Mouse (Mus musculus) heart, embryonic 12.5 days (tissue): ENCODE results near the gene Fmo1. TPM values are rescaled to one million over a fixed set of nuclear protein-coding genes. Genes with fewer than 3 reads are reported as not detected.

Experiments
- ATAC-seq: fragments of 200-750 bp; cut with Nextera tagmentation; 2 replicates; pipeline ENCODE4 v1.8.0; 2017; ENCODE audit warnings: moderate TSS enrichment, moderate library complexity; ENCODE audit not compliant: insufficient number of reproducible peaks, low FRiP score
- H3K27ac ChIP-seq: fragments of 300-500 bp; sonication (generic); 2 replicates; pipeline ENCODE4 v1.5.1; 2016; ENCODE audit warnings: mild to moderate bottlenecking, moderate library complexity; ENCODE audit not compliant: poor library complexity, severe bottlenecking
- H3K27me3 ChIP-seq: fragments of 300-500 bp; sonication (generic); replicated peaks from 2 replicates; pipeline ENCODE4 v1.6.1; 2016; ENCODE audit warnings: mild to moderate bottlenecking, moderate library complexity
- H3K36me3 ChIP-seq: fragments of 300-500 bp; sonication (generic); 2 replicates; pipeline ENCODE4 v1.6.1; 2016; ENCODE audit warnings: mild to moderate bottlenecking, moderate library complexity
- H3K4me1 ChIP-seq: fragments of 300-500 bp; sonication (generic); replicated peaks from 2 replicates; pipeline ENCODE4 v1.6.1; 2016; ENCODE audit warnings: mild to moderate bottlenecking
- H3K4me2 ChIP-seq: fragments of 300-500 bp; sonication (generic); 2 replicates; pipeline ENCODE4 v1.6.1; 2016; ENCODE audit warnings: mild to moderate bottlenecking, moderate library complexity
- H3K4me3 ChIP-seq: fragments of 300-500 bp; sonication (generic); 2 replicates; pipeline ENCODE4 v1.5.1; 2016; ENCODE audit warnings: mild to moderate bottlenecking
- H3K9ac ChIP-seq: fragments of 300-500 bp; sonication (generic); 2 replicates; pipeline ENCODE4 v1.6.1; 2016; ENCODE audit warnings: mild to moderate bottlenecking, moderate library complexity
- H3K9me3 ChIP-seq: fragments of 300-500 bp; sonication (generic); replicated peaks from 2 replicates; pipeline ENCODE4 v1.6.1; 2016; ENCODE audit warnings: mild to moderate bottlenecking, moderate library complexity
- WGBS: fragments of 180-500 bp; shearing (Covaris S2); methylation state at CpG from one replicate; pipeline ENCODE4 v1.1.7; 2016; 5-methylcytosine and 5-hydroxymethylcytosine counted together
- polyA plus RNA-seq: library from polyadenylated mRNA; unstranded; fragments of >200 nt; fragmentation: Nextera tagmentation; extraction: Ambion mirVana; gene quantifications from 2 replicates; pipeline ENCODE4 v1.2.1, GENCODE M21; 2016

Fmo1 gene
- polyA plus RNA-seq, 1 experiment from 2014 or later, result 2.2 TPM

- no peaks in the 10 kb centered on the region for H3K4me1 ChIP-seq
- H3K27ac ChIP-seq, result no peak overlapping the region
- no peak for ATAC-seq
- H3K36me3 ChIP-seq, result no peaks in the 10 kb centered on the region
- no peaks in the 10 kb centered on the region for H3K9me3 ChIP-seq
- H3K27me3 ChIP-seq, result no peaks in the 10 kb centered on the region
- 81% methylated on average over 9 of the region's 9 CpGs for WGBS
- H3K4me2 ChIP-seq, result no peak overlapping the region
- no peak overlapping the region for H3K4me3 ChIP-seq
- H3K9ac ChIP-seq, result no peak overlapping the region
Observed at GRCm38 (mm10) chr1:162859996-162860605, 6.3 kb downstream of the Fmo1 start.

GRCm38 (mm10) chr1:162859545-162859976 is 6.8 kb downstream of the Fmo1 start:
- H3K9me3 ChIP-seq, result no peaks in the 10 kb centered on the region
- WGBS, result 62% methylated on average over 10 of the region's 10 CpGs
- no peak overlapping the region for H3K9ac ChIP-seq
- no peak overlapping the region for H3K4me3 ChIP-seq
- ATAC-seq, result 0 out of 2 replicates have a peak, but pooled peaks have one; percentile 29
- H3K27ac ChIP-seq, result no peak overlapping the region
- H3K4me1 ChIP-seq, result no peaks in the 10 kb centered on the region
- no peak overlapping the region for H3K4me2 ChIP-seq
- no peaks in the 10 kb centered on the region for H3K36me3 ChIP-seq
- H3K27me3 ChIP-seq, result no peaks in the 10 kb centered on the region

- Histone ChIP-seq H3K4me3 (no peak overlapping the region), H3K27me3 (no peaks in the 10 kb centered on the region), H3K36me3 (no peaks in the 10 kb centered on the region), H3K4me2 (no peak overlapping the region), H3K9me3 (no peaks in the 10 kb centered on the region), H3K9ac (no peak overlapping the region), H3K27ac (no peak overlapping the region), H3K4me1 (no peaks in the 10 kb centered on the region)
- ATAC-seq, result no peak
- 72% methylated on average over 12 of the region's 12 CpGs for WGBS
Observed at GRCm38 (mm10) chr1:162858748-162859130, 7.7 kb downstream of the Fmo1 start.

GRCm38 (mm10) chr1:162857766-162858747 is 8.4 kb downstream of the Fmo1 start:
- no peak overlapping the region for H3K4me3 ChIP-seq

GRCm38 (mm10) chr1:162853812-162854482 is 12.5 kb downstream of the Fmo1 start:
- Histone ChIP-seq H3K9me3 (no peaks in the 10 kb centered on the region), H3K4me3 (no peak overlapping the region), H3K4me1 (no peaks in the 10 kb centered on the region), H3K36me3 (no peaks in the 10 kb centered on the region), H3K27ac (no peak overlapping the region), H3K4me2 (no peak overlapping the region), H3K9ac (no peak overlapping the region), H3K27me3 (no peaks in the 10 kb centered on the region)
- no peak for ATAC-seq
- 37% methylated on average over 3 of the region's 3 CpGs for WGBS

More at GRCm38 (mm10) chr1:162857766-162858747, 8.4 kb downstream of the Fmo1 start:
- no peak for ATAC-seq
- Histone ChIP-seq H3K9me3 (no peaks in the 10 kb centered on the region), H3K9ac (no peak overlapping the region), H3K4me2 (no peak overlapping the region), H3K4me1 (no peaks in the 10 kb centered on the region), H3K27me3 (no peaks in the 10 kb centered on the region), H3K27ac (no peak overlapping the region), H3K36me3 (no peaks in the 10 kb centered on the region)
- WGBS, result 71% methylated on average over 18 of the region's 18 CpGs

- Histone ChIP-seq H3K4me2 (no peak overlapping the region), H3K9ac (no peak overlapping the region), H3K4me1 (no peaks in the 10 kb centered on the region), H3K4me3 (no peak overlapping the region), H3K27ac (no peak overlapping the region), H3K27me3 (no peaks in the 10 kb centered on the region), H3K9me3 (no peaks in the 10 kb centered on the region), H3K36me3 (no peaks in the 10 kb centered on the region)
- ATAC-seq, result no peak
- WGBS, result 92% methylated on average over 6 of the region's 6 CpGs
Observed at GRCm38 (mm10) chr1:162847554-162847953, 18.9 kb downstream of the Fmo1 start.

GRCm38 (mm10) chr1:162840211-162840610 is 26.2 kb downstream of the Fmo1 start:
- Histone ChIP-seq H3K4me2 (no peak overlapping the region), H3K27ac (no peak overlapping the region), H3K9me3 (no peaks in the 10 kb centered on the region), H3K27me3 (no peaks in the 10 kb centered on the region), H3K36me3 (no peaks in the 10 kb centered on the region), H3K9ac (no peak overlapping the region), H3K4me3 (no peak overlapping the region), H3K4me1 (no peaks in the 10 kb centered on the region)
- no peak for ATAC-seq
- 87% methylated on average over 9 of the region's 9 CpGs for WGBS

- no peaks in the 10 kb centered on the region for H3K4me1 ChIP-seq
- H3K4me2 ChIP-seq, result no peak overlapping the region
- no peaks in the 10 kb centered on the region for H3K36me3 ChIP-seq
- H3K4me3 ChIP-seq, result no peak overlapping the region
- no peaks in the 10 kb centered on the region for H3K27me3 ChIP-seq
- no peak overlapping the region for H3K27ac ChIP-seq
- H3K9ac ChIP-seq, result no peak overlapping the region
- ATAC-seq, result no peak
- H3K9me3 ChIP-seq, result no peaks in the 10 kb centered on the region
- WGBS, result 86% methylated on average over 6 of the region's 6 CpGs
Observed at GRCm38 (mm10) chr1:162838976-162839375, 27.4 kb downstream of the Fmo1 start.

GRCm38 (mm10) chr1:162834342-162834741 is 32.1 kb downstream of the Fmo1 start:
- Histone ChIP-seq H3K27me3 (no peaks in the 10 kb centered on the region), H3K36me3 (no peaks in the 10 kb centered on the region), H3K4me3 (no peak overlapping the region), H3K27ac (no peak overlapping the region), H3K9ac (no peak overlapping the region), H3K4me1 (no peaks in the 10 kb centered on the region), H3K4me2 (no peak overlapping the region), H3K9me3 (no peaks in the 10 kb centered on the region)
- no peak for ATAC-seq
- WGBS, result 76% methylated on average over 5 of the region's 5 CpGs

- Histone ChIP-seq H3K36me3 (no peaks in the 10 kb centered on the region), H3K27me3 (no peaks in the 10 kb centered on the region), H3K4me2 (peak overlapping the region; percentile 24), H3K4me1 (no peaks in the 10 kb centered on the region), H3K9ac (no peak overlapping the region), H3K27ac (no peak overlapping the region), H3K4me3 (no peak overlapping the region), H3K9me3 (no peaks in the 10 kb centered on the region)
- ATAC-seq, result no peak
- WGBS, result 49% methylated on average over 5 of the region's 5 CpGs
Observed at GRCm38 (mm10) chr1:162832574-162832953, 33.8 kb downstream of the Fmo1 start.
